Comparison of ENCODE assay signal across 11 mouse cellular contexts in the genomic region with DNA sequence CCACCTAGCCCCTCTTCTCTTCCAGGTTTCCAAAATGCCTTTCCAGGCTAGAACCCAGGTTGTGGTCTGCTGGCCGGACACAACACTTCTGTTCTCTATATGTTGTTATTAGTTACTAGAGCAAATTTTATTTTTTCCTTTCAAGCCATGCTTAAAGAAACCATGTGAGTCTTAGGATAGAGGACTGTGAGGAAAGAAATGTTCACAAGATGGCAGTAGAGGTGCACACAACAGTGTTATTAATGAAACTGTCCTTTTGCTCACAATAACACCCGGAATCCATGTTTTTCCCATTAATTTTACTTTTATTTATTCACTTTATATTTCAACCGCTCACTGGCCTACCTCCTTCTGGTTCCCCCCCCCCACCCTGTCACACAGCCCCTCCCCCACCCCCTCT. TPM values are rescaled to one million over a fixed set of nuclear protein-coding genes. Genes with fewer than 3 reads are reported as not detected.
DNase-seq lines count a peak whose midpoint lies in the region; ATAC-seq and TF ChIP-seq lines count a peak whose summit lies in the region.
"Not testable (repeated sequence)": the region's sequence is repeated elsewhere in the genome, so short reads cannot be mapped to it uniquely, and the experiment has no call there.
"Had no signal": no experiment of that assay in that cellular context is flagged by ENCODE, and none has a peak within 500 bp of the region (broad histone marks: within the 10 kb centered on the region; RNA-seq: fewer than 3 reads in every experiment).

No protein-coding gene starts in this region.

- H3K4me2 ChIP-seq in liver, embryonic 12.5 days, result not testable (repeated sequence)

- not testable (repeated sequence) for H3K27me3 ChIP-seq in G1E (ENCODE audit: insufficient read depth, low read length); liver, embryonic 12.5 days (replicated peaks)

- H3K9me3 ChIP-seq in G1E (replicated peaks); liver, embryonic 12.5 days (replicated peaks): not testable (repeated sequence)

- not testable (repeated sequence) for DNase-seq in G1E (ENCODE audit: low spot score)

- ATAC-seq in G1E (ENCODE audit: extremely low read depth, insufficient number of reproducible peaks, low FRiP score, poor library complexity, severe bottlenecking), result peak; percentile 49
- ATAC-seq in erythroblast, adult 5-6 weeks (replicated peaks; ENCODE audit: low FRiP score, poor library complexity, severe bottlenecking), result peak; percentile 78; the same call in 1 of the 2 replicates
- peak; percentile 53 to 81; a peak in 2 of 4 replicates for ATAC-seq in hematopoietic stem cell, adult 5-6 weeks (replicated peaks in 1 of 2; ENCODE audit: insufficient read depth in 1 of 2, low FRiP score in 2 of 2, low TSS enrichment in 1 of 2, low read depth in 1 of 2, poor library complexity in 2 of 2, severe bottlenecking in 2 of 2)
- 0 out of 2 replicates have a peak, but pooled peaks have one; percentile 42 for ATAC-seq in liver, embryonic 12.5 days
- peak; percentile 80 for ATAC-seq in megakaryocyte, adult 5-6 weeks (ENCODE audit: poor library complexity, severe bottlenecking)
- ATAC-seq in monocyte, adult 5-6 weeks (replicated peaks; ENCODE audit: insufficient number of reproducible peaks, low FRiP score, low TSS enrichment, poor library complexity, severe bottlenecking), result 0 out of 2 replicates have a peak, but pooled peaks have one; percentile 56

- not testable (repeated sequence) for H3K9ac ChIP-seq in liver, embryonic 12.5 days

- H3K36me3 ChIP-seq in G1E (replicated peaks); liver, embryonic 12.5 days: not testable (repeated sequence)

- H3K4me1 ChIP-seq in G1E (ENCODE audit: insufficient read depth, low read depth, low read length); liver, embryonic 12.5 days: not testable (repeated sequence)

- H3K27ac ChIP-seq in liver, embryonic 12.5 days, result not testable (repeated sequence)

- not testable (repeated sequence) for TF ChIP-seq CTCF in G1E (IDR thresholded peaks at IDR 0.05; ENCODE audit: low read depth, low read length)

- WGBS in liver, embryonic 12.5 days (ENCODE audit: insufficient replicate concordance), result 80% methylated on average over 1 of the region's 3 CpGs

- not testable (repeated sequence) for H3K4me3 ChIP-seq in G1E (ENCODE audit: low read depth, low read length); liver, embryonic 12.5 days

RNA-seq across cellular contexts. Expression of gene Gm4070, which starts 8.5 kb away (rescaled TPM):
- total RNA-seq in G1E (2014; fragmentation: Nextera tagmentation) (0.23 and 3.7 TPM in 2 replicates), G1E (2017) (1.6 and 2.7 TPM in 2 replicates)
- polyA plus RNA-seq in G1E (2012), result not detected in 2 replicates
- total RNA-seq in erythroblast, adult 5-6 weeks (2015; ENCODE audit: low replicate concordance), result 3.5 and 25.7 TPM in 2 replicates
- total RNA-seq in erythroblast, adult 5-6 weeks (2017; ENCODE audit: low replicate concordance), result 62.9 and 169 TPM in 2 replicates
- 486 and 670 TPM in 2 replicates for total RNA-seq in hematopoietic stem cell, adult 5-6 weeks (2017)
- 0.49 and 1.0 TPM in 2 replicates for polyA plus RNA-seq in liver, embryonic 12.5 days (2016; fragmentation: Nextera tagmentation; extraction: Ambion mirVana)
- total RNA-seq in megakaryocyte, adult 5-6 weeks (2015), result 94.8 and 106 TPM in 2 replicates
- total RNA-seq in megakaryocyte, adult 5-6 weeks (2017), result 423 and 519 TPM in 2 replicates
- total RNA-seq in monocyte, adult 5-6 weeks (2017), result 401 to 1,201 TPM (median 560 TPM) in 3 replicates
- polyA plus RNA-seq: embryonic facial prominence, embryonic 12.5 days; erythroblast, embryonic 14.5 days; forebrain, embryonic 13.5 days; forebrain, embryonic 16.5 days; hindbrain, embryonic 16.5 days had no signal
